Mouse (Mus musculus) kidney, embryonic 14.5 days (tissue): ENCODE results near the gene Gm12117. TPM values are rescaled to one million over a fixed set of nuclear protein-coding genes. Genes with fewer than 3 reads are reported as not detected.

Experiments used
- ATAC-seq: fragments of 200-750 bp; cut with Nextera tagmentation; 2 replicates; pipeline ENCODE4 v1.8.0; 2017; ENCODE audit warnings: moderate number of reproducible peaks, mild to moderate bottlenecking, moderate TSS enrichment, moderate library complexity; ENCODE audit not compliant: low FRiP score, low TSS enrichment
- H3K27ac ChIP-seq: fragments of 300-500 bp; sonication (generic); 2 replicates; pipeline ENCODE4 v1.5.1; 2014; ENCODE audit warnings: low read depth, mild to moderate bottlenecking, low read length, moderate library complexity, mixed read lengths
- H3K27me3 ChIP-seq: fragments of 300-500 bp; sonication (generic); 2 replicates; pipeline ENCODE4 v1.6.1; 2014; ENCODE audit warnings: mild to moderate bottlenecking, low read length; ENCODE audit not compliant: control insufficient read depth, insufficient read depth
- H3K36me3 ChIP-seq: fragments of 300-500 bp; sonication (generic); 2 replicates; pipeline ENCODE4 v1.6.1; 2014; ENCODE audit warnings: low read length, mixed read lengths; ENCODE audit not compliant: control insufficient read depth, insufficient read depth
- H3K4me1 ChIP-seq: fragments of 300-500 bp; sonication (generic); 2 replicates; pipeline ENCODE4 v1.6.1; 2014; ENCODE audit warnings: low read length, mixed read lengths; ENCODE audit not compliant: control insufficient read depth, insufficient read depth
- H3K4me2 ChIP-seq: fragments of 300-500 bp; sonication (generic); replicated peaks from 2 replicates; pipeline ENCODE4 v1.6.1; 2014; ENCODE audit warnings: low read depth, mild to moderate bottlenecking, low read length
- H3K4me3 ChIP-seq: fragments of 300-500 bp; sonication (generic); 2 replicates; pipeline ENCODE4 v1.5.1; 2014; ENCODE audit warnings: mild to moderate bottlenecking, low read length
- H3K9ac ChIP-seq: fragments of 300-500 bp; sonication (generic); 2 replicates; pipeline ENCODE4 v1.6.1; 2014; ENCODE audit warnings: low read depth, mild to moderate bottlenecking, low read length, moderate library complexity
- H3K9me3 ChIP-seq: fragments of 300-500 bp; sonication (generic); 2 replicates; pipeline ENCODE4 v1.6.1; 2016; ENCODE audit warnings: low read length; ENCODE audit not compliant: control insufficient read depth
- WGBS: fragments of 180-500 bp; shearing (Covaris S2); extraction: QIAGEN DNeasy Blood & Tissue Kit; methylation state at CpG from one replicate; pipeline ENCODE4 v1.1.7; 2014; 5-methylcytosine and 5-hydroxymethylcytosine counted together
- polyA plus RNA-seq: library from polyadenylated mRNA; unstranded; fragments of >200 nt; fragmentation: Nextera tagmentation; extraction: Ambion mirVana; gene quantifications from 2 replicates; pipeline ENCODE4 v1.2.1, GENCODE M21; 2014

The Gm12117 gene
- not detected in 2 replicates for polyA plus RNA-seq

GRCm38 (mm10) chr11:33276637-33277036 lies at the start of gene Gm12117:
Gene Gm12117 (minus strand): TSS chr11:33276737.
- H3K27ac ChIP-seq, result no peak within 1 kb of the TSS
- H3K9ac ChIP-seq, result no peak within 1 kb of the TSS
- 98% methylated on average over 3 of the region's 3 CpGs for WGBS
- ATAC-seq, result no peak
- no peaks in the 10 kb centered on the region for H3K4me1 ChIP-seq
- no peaks in the 10 kb centered on the region for H3K36me3 ChIP-seq
- H3K27me3 ChIP-seq, result no peaks in the 10 kb centered on the region
- H3K4me3 ChIP-seq, result no peak within 1 kb of the TSS
- H3K9me3 ChIP-seq, result no peaks in the 10 kb centered on the region
- H3K4me2 ChIP-seq, result no peak within 1 kb of the TSS

DNA sequence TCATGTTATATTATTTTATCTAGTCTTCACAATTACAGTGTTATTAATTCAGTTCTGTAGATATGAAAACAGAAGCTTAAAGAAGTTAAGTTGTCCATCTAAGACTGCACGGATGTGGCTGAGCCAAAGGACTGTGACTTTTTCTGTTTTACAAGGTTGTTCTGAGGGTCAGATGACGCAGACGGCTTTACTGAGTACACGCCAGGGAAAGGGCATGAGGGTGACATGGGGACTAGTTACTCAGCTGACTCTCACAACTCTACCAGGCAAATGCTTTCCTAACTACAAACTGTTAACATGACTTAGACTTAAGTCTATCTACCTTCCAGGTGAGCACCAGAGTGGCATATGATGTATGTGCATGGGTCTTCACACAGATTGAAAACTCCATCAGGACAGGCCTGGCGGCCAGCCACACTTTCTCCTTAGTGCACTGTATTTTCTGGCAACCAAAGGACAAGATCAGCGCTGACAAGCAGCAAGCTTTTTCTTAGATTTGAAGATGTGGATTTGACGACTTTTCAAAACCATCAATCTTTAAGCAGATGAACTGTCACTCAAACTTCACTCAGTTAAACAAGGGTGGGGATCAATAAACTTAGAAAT lies 42.6 kb upstream of the Gm12117 start:
- Histone ChIP-seq H3K9ac (no peak overlapping the region), H3K9me3 (no peaks in the 10 kb centered on the region), H3K27me3 (no peaks in the 10 kb centered on the region), H3K4me3 (no peak overlapping the region), H3K27ac (no peak overlapping the region), H3K4me2 (no peak overlapping the region), H3K4me1 (no peaks in the 10 kb centered on the region), H3K36me3 (no peaks in the 10 kb centered on the region)
- no peak for ATAC-seq
- whole genome bisulfite sequencing, result 74% methylated on average over 7 of the region's 7 CpGs

GRCm38 (mm10) chr11:33309566-33309965 lies 33.0 kb upstream of the Gm12117 start:
- no peak overlapping the region for H3K4me3 ChIP-seq
- H3K36me3 ChIP-seq, result no peaks in the 10 kb centered on the region
- no peak overlapping the region for H3K4me2 ChIP-seq
- H3K4me1 ChIP-seq, result no peaks in the 10 kb centered on the region
- no peak overlapping the region for H3K9ac ChIP-seq
- no peak overlapping the region for H3K27ac ChIP-seq
- no peaks in the 10 kb centered on the region for H3K27me3 ChIP-seq
- WGBS, result 40% methylated on average over 4 of the region's 4 CpGs
- no peaks in the 10 kb centered on the region for H3K9me3 ChIP-seq
- no peak for ATAC-seq

DNA sequence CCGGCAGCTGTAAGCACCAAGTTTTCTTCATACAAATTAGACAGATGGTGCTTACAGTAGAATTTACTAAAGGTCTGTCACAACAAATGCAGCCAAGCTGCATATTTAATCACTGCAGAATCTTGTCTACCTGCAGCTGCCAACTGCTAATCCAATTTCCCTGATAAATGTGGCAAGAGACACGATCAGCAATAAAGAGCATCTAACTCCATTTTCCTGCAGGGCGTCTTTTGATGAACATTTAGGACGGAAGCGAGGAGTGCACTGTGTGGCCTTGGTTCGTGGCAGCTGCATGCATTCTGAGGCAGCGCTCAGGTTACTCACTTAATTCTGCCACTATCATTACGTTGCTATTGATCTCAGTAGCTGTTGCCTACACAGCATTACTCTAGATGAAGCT lies 24.3 kb upstream of the Gm12117 start:
- Histone ChIP-seq H3K9me3 (no peaks in the 10 kb centered on the region), H3K4me1 (no peaks in the 10 kb centered on the region), H3K9ac (no peak overlapping the region), H3K4me3 (no peak overlapping the region), H3K27ac (no peak overlapping the region), H3K4me2 (no peak overlapping the region), H3K36me3 (no peaks in the 10 kb centered on the region), H3K27me3 (no peaks in the 10 kb centered on the region)
- WGBS, result 34% methylated on average over 8 of the region's 8 CpGs
- ATAC-seq, result no peak

DNA sequence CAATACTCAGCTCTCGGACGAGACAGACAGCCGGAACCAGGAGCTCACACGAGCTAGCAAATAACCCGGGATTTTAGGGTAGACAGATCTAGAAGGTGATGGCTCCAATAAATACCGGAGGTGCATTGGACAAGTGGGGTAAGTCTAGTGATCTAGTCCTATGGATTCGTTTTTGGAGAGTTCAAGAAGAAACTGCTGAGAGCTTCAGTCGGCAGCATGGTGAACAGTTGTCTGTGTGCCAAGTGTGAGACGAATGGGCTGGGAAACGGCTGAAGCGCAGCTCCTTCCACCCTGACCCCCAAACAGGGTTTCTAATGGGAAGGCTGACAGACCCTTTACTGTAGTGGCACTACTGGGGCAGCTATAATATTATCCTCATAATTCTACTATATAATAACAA lies 22.8 kb upstream of the Gm12117 start:
- H3K4me1 ChIP-seq, result no peaks in the 10 kb centered on the region
- H3K4me2 ChIP-seq, result 0 out of 2 replicates have a peak overlapping the region, but pooled peaks have one; percentile 12
- no peak overlapping the region for H3K4me3 ChIP-seq
- H3K27me3 ChIP-seq, result no peaks in the 10 kb centered on the region
- 37% methylated on average over 11 of the region's 11 CpGs for WGBS
- H3K9ac ChIP-seq, result no peak overlapping the region
- ATAC-seq, result no peak
- no peak overlapping the region for H3K27ac ChIP-seq
- no peaks in the 10 kb centered on the region for H3K36me3 ChIP-seq
- H3K9me3 ChIP-seq, result no peaks in the 10 kb centered on the region

DNA sequence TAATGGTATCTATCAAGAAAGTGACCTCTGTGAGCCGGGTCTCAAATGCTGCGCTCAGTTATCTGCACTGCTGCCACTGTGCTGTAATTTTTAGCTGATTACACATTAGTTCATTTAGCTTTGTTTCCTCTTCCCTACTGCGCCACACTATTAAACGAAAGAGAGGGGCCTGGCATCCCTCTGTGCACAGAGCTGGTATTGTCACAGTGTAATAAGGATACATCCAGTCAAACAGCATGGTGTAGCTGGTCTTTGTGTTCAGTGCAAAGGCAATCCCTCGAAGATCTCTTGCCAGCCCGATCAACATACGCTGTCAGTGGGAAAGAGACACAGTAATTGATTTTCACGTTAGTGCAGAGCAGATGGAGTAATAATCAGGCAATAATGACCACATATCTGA lies 20.6 kb upstream of the Gm12117 start:
- Histone ChIP-seq H3K9me3 (no peaks in the 10 kb centered on the region), H3K4me2 (no peak overlapping the region), H3K36me3 (no peaks in the 10 kb centered on the region), H3K27ac (no peak overlapping the region), H3K27me3 (no peaks in the 10 kb centered on the region), H3K4me3 (no peak overlapping the region), H3K4me1 (no peaks in the 10 kb centered on the region), H3K9ac (no peak overlapping the region)
- ATAC-seq, result no peak
- 86% methylated on average over 8 of the region's 8 CpGs for WGBS

DNA sequence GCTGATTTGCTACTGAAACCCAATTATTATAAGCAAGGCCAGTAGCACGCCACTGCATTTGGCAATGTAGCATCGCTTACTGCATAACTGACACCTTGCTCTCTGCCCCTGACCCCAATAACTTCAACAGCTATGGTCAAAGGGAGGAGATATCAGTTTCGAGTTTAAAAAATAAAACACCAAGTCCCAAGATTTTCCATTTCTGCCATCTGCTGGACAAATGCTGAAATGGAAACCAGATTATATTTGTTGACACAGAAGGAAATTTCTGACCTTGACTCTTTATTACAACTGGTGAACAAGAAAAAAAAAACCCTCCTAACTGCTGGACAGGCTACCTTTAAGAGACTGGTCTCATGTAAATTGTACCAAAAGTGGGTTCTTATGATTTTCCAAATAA lies 18.9 kb upstream of the Gm12117 start:
- no peaks in the 10 kb centered on the region for H3K27me3 ChIP-seq
- ATAC-seq, result no peak
- H3K4me2 ChIP-seq, result no peak overlapping the region
- H3K27ac ChIP-seq, result no peak overlapping the region
- H3K36me3 ChIP-seq, result no peaks in the 10 kb centered on the region
- H3K4me1 ChIP-seq, result no peaks in the 10 kb centered on the region
- no peak overlapping the region for H3K4me3 ChIP-seq
- WGBS, result 15% methylated on average over 3 of the region's 3 CpGs
- H3K9ac ChIP-seq, result no peak overlapping the region
- no peaks in the 10 kb centered on the region for H3K9me3 ChIP-seq

DNA sequence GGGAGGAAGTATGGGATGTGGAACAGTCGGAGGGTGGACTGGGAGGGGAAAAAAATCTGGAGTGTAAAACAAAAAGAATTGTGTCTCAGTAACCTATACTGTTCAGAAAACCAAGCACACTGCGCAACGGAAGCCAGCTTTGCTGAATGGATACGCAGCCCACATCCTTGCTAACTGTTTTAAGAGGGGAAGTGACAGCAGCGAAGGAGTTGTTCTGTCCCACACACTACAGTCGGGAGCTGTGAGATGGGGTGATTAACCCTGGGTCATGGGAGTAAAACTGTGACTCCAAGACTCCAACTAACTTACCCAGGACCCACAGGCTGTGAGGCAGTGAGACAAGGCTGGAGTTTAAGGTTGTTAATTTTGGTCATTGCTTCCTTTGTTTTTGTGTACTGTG lies 17.5 kb upstream of the Gm12117 start:
- Histone ChIP-seq H3K4me3 (no peak overlapping the region), H3K27me3 (no peaks in the 10 kb centered on the region), H3K36me3 (no peaks in the 10 kb centered on the region), H3K9ac (no peak overlapping the region), H3K4me2 (no peak overlapping the region), H3K9me3 (no peaks in the 10 kb centered on the region), H3K4me1 (no peaks in the 10 kb centered on the region), H3K27ac (no peak overlapping the region)
- WGBS, result 28% methylated on average over 6 of the region's 6 CpGs
- peak; percentile 89 for ATAC-seq

DNA sequence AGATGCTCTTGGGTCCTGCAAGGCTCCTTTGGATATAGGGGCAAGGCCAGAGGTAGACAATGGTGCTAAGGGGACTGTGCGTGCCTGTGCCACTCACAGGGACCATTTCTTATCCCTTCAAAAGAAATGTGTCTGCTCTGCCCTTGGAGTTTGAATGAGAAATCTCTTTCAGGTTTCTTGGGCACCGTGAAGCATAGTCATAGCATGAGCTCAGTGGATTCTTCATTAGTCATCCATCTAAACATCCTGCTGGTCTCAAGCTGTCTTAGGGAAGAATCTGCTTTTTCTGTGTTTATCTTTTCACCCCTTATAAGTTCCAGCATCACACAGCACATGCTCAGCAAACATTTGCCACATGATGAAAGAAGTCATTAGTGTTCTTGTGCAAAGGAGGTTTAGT lies 2.0 kb upstream of the Gm12117 start:
- 94% methylated on average over 2 of the region's 2 CpGs for WGBS
- Histone ChIP-seq H3K27ac (no peak overlapping the region), H3K4me3 (no peak overlapping the region), H3K4me1 (no peaks in the 10 kb centered on the region), H3K27me3 (no peaks in the 10 kb centered on the region), H3K36me3 (no peaks in the 10 kb centered on the region), H3K9me3 (no peaks in the 10 kb centered on the region), H3K9ac (no peak overlapping the region), H3K4me2 (no peak overlapping the region)
- ATAC-seq, result no peak
